Mouse (Mus musculus) mesoderm, embryonic 11.5 days (tissue): ENCODE data around the gene Yme1l1.

Experiments used
- DNase-seq: peaks from one replicate; pipeline ENCODE4 v3.0.0-alpha.2; 2012; ENCODE audit warnings: low read depth, low spot score

Yme1l1 gene

DNA sequence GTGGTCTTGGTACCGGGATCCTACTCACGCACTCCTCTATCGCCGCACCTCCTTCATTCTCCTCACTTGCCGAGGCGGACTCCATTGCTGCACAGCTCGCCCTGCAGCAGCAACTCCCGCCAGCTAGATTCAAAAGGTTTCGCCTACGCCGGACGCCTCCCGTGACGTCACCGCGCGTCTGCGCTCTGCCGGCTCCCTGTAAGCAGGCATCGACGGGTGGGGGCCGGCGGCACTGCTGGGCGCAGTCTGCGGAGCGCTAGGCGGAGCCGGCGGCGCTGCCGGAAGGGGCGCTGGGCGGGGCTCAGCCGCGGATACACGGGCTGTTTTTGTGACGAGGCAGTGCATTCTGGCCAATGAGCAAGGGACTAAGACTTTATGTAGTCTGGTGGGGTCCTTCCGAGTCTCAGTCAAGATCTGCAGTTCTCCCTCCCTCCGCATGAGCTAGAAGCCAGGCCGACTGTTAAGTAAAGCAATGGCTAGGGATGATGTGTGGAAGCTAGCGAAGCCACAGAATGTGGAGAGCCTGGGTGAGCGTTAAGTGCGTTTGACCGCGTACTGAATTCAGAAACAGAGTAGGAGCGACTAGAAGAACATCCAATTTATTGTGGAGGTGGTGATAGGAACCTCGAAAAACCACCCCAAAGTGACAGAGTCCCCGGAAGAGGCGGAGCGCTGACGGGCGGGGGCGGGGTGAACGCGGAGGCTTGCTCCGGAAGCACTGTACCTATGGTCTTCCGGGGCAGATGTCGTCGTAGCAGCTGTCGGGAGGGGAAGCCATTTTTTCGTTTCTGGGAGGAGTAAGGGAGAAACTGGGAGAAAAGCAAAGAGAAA is at the start of gene Yme1l1, which contains the start of gene Mastl:
Gene Yme1l1 (plus strand): TSS at position 593 of the 831 bp plus-strand sequence.
Gene Mastl (minus strand): TSS at position 248 of the 831 bp plus-strand sequence.
- DNase-seq, result peak; percentile 98

DNA sequence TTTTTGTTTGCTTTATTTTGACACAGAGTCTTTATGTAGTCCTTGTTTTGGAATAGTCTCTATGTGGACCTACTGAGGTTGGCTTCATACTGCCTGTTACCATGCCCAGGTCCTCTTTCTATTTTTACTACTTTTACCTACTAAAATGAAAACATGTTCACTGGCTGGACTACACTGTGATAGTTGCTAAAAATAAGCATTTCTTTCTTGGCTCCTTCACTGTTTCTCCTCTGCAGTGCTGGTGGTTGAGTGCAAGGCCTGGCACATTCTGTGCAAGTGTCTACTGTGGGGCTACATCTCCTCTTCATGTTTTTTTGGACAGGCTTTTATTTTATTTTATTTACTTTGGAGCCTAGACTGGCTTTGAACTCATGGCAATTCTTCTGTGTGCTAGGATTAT is 36.6 kb upstream of the Yme1l1 start:
- no peak for DNase-seq

DNA sequence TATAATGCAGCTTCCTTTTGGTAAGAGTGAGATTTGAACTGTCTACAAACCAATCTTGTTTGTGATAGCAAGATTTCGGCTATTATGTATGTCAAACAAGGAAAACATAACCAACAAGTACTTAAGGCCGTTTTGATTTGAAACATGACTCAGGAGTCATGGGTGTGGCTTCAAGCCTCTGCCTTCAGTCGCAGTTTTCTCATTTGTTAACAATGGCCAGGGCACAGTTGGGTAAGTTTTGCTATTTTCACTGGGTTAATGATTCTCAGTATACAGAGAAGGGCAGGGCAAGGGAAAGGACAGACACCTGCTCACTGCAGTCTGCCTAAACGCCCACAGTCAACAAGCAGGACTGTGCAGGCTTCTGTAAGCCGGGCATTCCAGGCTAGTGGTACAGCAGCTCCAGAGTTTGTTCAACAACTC is 959 bp upstream of the Yme1l1 start:
- peak; percentile 1 for DNase-seq

DNA sequence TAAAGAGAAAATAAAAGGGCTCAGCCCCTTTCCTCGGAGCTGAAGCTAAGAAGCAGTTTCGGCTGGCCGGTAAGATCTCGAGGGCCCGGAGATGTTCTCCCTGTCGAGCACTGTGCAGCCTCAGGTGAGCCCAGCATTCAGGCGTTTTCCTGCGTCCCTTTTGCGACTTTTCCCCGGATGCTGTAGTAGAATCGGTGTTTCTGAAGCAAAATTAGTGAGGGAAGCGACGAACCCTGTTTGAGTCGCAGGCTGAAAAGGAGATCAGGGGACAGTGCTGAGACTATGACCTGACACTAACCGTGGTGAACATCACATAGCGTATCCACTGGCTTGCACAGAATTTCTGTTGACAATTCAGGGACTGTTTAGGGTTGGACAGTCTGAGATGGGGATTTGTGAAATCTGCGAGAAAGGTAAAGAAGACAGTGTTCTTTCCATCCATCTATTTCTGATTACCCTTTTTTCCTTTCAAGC is 476 bp downstream of the Yme1l1 start:
- DNase-seq, result no peak

DNA sequence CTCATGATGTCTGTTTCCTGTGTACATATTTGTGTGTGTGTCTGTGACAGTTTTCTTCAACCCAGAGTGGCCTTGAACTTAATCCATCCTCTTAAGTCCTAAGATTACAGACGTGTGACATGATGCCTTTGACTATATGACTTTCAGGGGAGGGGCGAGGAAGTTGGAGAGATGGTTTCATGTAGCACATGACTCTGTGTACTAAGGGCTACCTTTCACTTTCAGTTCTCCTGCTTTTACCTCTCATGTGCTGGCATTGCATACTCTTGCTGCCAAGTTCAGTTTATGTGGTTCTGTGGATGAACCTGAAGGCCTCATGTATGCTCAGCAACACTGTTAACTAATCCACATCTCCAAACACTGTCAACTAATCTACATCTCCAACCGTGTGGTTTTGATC is 16.1 kb downstream of the Yme1l1 start:
- no peak for DNase-seq

DNA sequence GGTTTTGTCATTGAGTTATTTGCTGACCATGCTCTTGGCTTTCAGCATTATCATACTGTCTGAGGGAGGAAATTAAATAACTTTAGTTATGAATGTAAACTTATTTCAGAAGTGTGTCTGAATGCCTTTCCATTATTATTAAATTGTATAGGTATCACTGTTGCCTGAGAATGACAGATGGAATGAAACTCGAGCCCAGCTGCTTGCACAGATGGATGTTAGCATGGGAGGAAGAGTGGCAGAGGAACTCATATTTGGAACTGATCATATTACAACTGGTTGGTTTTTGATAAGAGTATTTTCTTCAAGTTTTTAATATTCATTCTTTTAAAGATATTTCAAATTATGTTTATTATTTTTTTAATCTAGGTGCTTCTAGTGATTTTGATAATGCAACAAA is 38.2 kb downstream of the Yme1l1 start:
- DNase-seq, result no peak

DNA sequence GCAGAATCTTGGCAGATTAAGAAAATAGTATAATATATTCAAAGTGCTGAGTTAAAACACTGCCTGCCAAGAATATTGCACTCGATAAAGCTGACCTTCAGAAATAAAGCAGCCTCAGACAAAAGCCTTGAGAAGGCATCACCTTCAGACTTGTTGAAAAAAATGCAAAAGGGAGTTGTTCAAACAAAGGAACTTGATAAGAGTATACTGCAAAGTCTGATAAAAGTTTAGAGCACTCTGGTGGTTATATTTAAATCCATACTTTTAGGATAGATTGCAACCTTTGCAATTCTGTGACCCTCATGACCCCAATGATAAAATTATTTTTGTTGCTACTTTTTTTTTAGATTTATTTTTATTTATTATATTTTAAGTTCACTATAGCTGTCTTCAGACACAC is 44.9 kb downstream of the Yme1l1 start:
- no peak for DNase-seq

DNA sequence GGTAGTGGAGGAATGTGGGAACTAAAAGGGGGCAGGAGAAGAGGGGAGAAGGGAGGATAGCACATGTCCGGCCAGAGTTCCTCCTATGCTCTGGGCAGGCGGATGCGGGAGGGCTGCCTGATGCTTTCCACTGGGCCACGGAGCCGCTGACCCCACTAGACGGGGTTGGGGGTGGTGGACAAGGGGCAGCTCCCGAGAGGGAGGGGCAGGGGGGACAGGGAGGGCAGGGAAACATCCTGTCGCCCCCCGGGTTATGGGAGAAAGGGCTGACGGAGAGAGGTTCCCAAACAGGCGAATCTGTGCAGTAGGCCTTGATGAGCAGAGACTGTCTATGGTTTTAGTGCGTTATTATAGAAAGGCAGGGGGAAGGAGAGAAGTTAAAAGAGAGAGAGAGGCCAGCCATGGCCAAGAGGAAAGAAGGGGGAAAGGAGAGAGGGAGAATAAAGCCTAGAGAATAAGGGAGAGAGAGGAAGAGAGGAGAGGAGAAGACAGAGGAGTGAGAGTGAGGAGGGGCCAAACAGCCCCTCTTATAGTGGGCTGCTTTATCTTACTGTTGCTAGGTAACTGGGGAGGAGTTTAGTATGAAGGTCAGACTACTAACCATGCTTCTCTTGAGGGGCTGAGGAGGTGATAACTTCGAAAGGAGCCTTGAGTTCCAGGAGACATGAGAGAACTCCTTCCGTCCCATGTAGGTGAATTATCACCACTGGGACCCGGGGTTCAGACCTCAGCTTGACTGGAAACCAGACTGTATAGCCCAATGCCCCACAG is 46.9 kb downstream of the Yme1l1 start:
- DNase-seq, result no peak

DNA sequence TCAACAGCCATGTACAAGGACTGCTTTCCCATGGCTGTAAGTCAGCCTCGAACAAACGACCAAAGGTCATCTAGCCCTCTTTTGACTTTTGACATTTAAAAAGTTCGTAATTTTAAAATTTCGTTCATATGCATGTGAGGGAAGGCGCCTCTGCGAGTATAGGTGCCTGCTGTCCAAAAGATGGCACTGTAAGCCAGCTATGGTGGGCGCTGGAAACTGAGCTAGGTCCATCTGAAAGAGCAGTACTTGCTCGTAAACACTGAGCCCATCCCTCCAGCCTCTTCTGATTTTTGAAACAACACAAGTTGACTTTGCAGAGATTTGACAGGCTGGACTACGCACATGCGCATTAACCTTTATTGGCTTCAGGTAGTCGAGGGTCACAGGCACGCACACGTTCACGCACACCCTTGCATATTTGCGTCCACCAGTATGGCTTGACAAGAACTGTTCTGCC is 50.9 kb downstream of the Yme1l1 start, which contains the start of gene 4931423N10Rik:
Gene 4931423N10Rik (plus strand): TSS at position 407 of the 457 bp plus-strand sequence.
- no peak for DNase-seq

DNA sequence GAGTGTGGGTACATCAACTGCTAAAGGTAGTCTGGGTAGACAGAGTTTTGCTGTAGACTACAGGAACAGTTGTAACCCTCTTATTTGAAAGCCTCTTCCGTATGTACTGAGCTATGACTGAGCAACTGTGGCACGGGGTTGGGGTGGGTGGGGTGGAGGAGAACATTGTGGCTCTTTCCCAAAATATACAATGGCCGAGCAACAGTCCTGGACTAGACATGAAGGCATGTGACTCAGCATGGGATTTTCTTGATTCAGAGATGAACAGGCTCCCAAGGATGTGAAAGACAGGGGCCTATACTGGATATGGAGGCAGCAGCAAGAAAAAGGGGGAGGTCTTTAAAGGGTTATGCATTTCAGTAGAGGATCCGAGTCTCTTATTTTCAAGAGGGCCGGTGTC is 57.5 kb downstream of the Yme1l1 start:
- no peak for DNase-seq

DNA sequence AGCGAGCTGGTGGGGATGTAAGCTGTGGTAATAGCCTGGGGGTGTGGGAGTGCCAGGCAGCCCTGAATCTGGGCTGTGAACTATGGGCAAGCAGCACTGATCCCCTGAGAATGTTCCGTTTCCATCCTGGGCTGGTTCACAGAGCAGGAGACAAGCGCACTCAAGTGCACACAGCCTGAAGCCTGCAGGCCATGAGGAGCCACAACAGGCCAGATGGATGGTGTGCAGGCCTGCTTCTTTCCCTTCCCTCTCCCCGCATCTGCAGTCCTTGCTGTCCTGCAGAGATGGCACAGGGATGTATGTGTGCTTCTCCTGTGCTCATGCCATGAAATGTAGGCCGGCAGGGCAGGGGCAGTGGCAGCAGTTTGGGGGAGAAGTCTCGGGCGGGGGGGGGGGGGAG is 69.0 kb downstream of the Yme1l1 start:
- DNase-seq, result no peak

DNA sequence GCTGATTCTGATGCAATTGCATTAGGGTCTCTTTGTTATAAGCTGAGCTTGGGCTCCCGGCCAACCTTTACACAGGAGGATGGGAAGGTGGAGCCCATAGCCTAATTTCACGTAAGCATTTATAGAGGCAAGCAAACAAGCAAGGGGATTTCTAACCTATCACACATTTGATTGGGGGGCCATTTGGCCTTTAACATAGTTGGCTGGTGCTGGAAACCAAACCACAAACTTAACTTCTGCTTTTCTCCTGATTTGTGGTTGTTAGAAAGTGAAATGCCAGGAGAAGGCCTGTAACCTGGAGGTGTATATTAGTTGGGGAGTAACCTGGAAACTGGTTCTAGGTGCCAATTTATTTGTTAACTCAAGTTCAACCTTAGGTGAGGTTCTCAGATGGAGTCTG is 72.3 kb downstream of the Yme1l1 start:
- DNase-seq, result no peak

DNA sequence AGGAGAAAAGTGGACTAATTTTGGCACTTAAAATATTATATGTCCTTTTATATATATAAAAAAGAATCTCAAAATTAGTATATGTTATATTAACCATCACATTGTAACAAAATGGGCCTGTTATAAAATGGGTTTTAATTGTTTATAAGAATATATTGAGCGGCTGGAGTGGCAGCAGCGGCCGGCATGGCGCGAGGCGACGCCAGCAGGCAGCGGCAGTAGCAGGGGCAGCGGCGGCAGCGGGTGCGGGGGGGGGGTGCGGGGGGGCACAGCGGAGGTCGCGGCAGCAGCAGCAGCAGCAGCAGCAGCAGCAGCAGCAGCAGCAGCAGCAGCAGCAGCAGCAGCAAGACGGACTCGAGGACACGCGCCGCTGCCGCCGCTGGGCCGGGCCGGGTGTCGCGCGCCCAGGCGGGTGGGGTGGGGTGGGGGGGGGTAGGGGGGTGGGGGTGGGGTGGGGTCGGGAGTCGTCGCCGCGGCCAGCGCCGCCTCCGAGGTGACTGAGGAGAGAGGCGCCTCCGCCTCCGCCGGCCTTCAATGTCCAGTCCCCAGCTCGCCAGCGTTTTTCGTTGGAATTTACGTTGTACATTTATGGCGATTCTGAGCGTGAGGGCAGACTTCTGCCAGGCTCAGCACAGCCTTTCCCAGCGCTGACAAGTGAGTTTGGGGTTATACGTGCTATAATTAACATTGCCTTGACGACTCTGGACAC is 78.0 kb downstream of the Yme1l1 start:
- DNase-seq, result peak; percentile 34
